Mouse (Mus musculus) gastrocnemius, adult 8-10 months (tissue): ENCODE data around the gene Tmem60. TPM values are rescaled to one million over a fixed set of nuclear protein-coding genes. Genes with fewer than 3 reads are reported as not detected.

Experiments used
- DNase-seq, 2 experiments: peaks; one replicate each; pipeline ENCODE4 v3.0.0; 2022; ENCODE audit warnings: low spot score in 2 of 2
- total RNA-seq, 4 experiments: library from RNA; stranded (reverse); gene quantifications; 2 replicates each; pipeline ENCODE4 v1.2.4; 2022

The Tmem60 gene
- total RNA-seq, 4 experiments from 2014 or later, result 19.2 to 22.0 (median 21.4) TPM

DNA sequence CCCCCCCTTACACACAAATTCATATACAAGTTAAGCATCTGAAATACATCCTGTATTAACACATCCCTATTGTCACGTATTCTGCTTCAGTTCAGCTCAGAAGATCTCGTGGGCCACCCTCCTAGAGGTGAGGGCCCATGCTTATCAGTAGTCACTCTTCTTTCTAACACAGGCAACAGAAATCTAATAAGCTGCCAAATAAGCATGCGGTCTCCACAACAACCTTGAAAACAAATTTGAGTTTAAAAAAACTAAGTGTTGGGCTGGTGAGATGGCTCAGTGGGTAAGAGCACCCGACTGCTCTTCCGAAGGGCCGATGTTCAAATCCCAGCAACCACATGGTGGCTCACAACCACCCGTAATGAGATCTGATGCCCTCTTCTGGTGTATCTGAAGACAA is 24.2 kb downstream of the Tmem60 start:
- DNase-seq, result no peak

DNA sequence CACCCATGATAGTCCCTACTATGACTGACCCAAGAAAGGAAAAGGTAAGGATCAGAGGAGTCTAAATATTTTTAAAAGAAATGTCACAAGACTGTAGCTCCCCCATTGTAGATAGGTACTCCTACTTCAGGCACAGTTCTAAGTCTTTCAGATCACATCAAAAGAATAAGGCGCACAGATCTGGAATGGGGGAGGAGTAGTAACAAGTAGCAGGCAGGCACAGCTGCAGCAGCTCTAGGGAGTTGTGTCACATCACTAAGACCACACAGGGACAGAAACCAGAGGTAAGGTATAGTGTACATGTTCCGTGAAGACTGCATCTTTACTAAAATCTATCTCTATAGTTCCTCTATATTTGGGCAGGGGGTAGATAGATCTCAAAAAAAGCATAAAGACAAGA is 29.8 kb downstream of the Tmem60 start:
- no peak for DNase-seq

- peak; percentile 39 to 50 for DNase-seq
Observed at GRCm38 (mm10) chr5:20913372-20914275, 31.6 kb downstream of the Tmem60 start.

DNA sequence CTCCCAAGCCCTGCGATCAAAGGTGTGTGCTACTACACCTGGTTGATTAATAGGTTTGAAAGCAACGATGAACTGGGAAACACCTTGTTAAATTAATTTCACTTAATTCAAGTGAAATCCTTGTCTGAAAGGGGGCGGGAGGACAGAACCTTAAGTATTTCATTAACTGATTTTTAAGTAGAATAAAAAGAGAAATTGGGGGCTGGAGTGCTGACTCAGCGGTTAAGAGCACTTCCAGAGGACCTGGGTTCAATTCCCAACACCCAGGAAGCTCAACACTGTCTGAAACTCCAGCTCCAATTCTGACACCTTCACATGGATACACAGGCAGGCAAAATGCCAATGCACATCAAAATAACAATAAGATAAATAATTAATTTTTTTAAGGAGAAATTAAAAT is 37.0 kb downstream of the Tmem60 start:
- DNase-seq, result no peak

GRCm38 (mm10) chr5:20919566-20919965 is 37.6 kb downstream of the Tmem60 start:
- DNase-seq, result no peak

- DNase-seq, result no peak
Observed at GRCm38 (mm10) chr5:20924608-20925007, 42.6 kb downstream of the Tmem60 start.

GRCm38 (mm10) chr5:20925451-20925850 is 43.5 kb downstream of the Tmem60 start:
- DNase-seq, result no peak

- DNase-seq, result no peak
Observed at GRCm38 (mm10) chr5:20929669-20930151, 47.7 kb downstream of the Tmem60 start.

DNA sequence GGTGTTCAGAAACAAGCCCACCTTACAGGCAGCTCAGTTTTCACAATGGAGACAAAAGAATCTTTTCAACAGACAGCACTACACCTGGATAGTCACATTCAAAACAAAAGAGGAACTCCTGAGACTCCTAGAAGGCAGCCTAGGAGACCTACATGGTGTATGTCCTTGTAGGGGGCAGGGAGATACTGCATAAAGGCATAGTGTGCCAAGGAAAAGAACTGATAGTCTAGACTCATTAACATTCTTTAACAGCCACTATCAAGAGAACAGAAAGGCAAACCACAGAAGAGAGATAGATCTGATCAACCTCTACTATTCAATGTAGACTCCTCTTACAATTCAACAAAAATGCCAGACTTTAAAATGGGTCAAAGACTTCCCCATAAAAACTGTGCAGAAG is 48.4 kb downstream of the Tmem60 start:
- no peak for DNase-seq

GRCm38 (mm10) chr5:20931300-20931699 is 49.3 kb downstream of the Tmem60 start:
- no peak for DNase-seq

GRCm38 (mm10) chr5:20932585-20932984 is 50.6 kb downstream of the Tmem60 start:
- DNase-seq, result no peak

DNA sequence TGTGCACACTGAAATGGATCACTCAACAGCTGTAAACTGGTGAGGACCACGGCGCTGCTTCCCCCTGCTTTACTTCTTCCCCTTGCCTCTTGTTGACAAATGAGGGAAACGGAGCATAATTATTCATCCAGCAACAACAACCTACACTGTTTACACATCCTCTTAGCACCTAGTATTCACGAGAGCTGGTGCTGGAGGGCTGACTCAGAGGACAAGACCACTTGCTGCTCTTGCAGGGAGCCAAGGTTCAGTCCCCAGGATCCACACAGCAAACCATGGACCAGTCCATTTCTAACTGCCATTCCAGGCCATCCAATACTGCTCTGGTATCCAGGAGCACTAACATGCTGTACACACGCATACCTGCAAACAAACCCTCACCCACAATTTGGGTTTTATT is 53.9 kb downstream of the Tmem60 start:
- no peak for DNase-seq

Other genes starting within 250 kb of the Tmem60 start
- 100 to 1,000 TPM; 159 to 188 (median 172) TPM for gene Phtf2, start 67 bp upstream of the Tmem60 start, total RNA-seq
- gene Rsbn1l, start 74.2 kb downstream of the Tmem60 start, total RNA-seq, result 1 to 10 TPM; 7.6 to 9.1 (median 8.9) TPM
- 10 to 100 TPM in 3 of 4 experiments, 1 to 10 TPM in 1; 8.3 to 15.7 (median 12.5) TPM for gene Ptpn12, start 173.7 kb downstream of the Tmem60 start, total RNA-seq